Mouse (Mus musculus): Measurements from ENCODE around the gene Mab21l3.

DNA sequence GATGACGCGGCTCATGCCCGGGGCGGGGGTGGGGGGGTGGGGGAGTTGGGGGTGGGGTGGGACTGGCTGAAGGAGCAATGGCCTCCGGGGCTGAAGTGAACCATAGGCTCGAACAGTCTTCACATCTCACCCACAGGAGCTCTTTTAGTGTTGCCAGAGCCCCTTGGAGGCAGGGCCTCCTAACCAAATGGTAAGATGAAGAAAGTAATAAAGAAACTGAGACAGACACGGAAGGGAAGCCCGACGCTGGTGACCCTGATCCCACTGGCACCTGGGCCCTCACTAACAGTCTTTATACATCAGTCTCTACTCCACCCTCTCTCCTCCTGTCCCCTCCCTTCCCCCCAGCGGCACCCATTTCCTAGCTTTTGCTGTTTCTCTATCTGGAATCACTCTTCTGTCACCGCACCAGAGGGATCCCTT is 48.2 kb downstream of the Mab21l3 start:
- no peak for TF ChIP-seq CTCF (IDR thresholded peaks at IDR 0.05; ENCODE audit: extremely low read depth, insufficient read depth, insufficient read length, insufficient replicate concordance)
- TF ChIP-seq POLR2A (IDR thresholded peaks at IDR 0.05; ENCODE audit: low read depth, low read length): no peak
